Mouse (Mus musculus) heart, adult 2 months (tissue): ENCODE data around the gene Tmem208. TPM values are rescaled to one million over a fixed set of nuclear protein-coding genes. Genes with fewer than 3 reads are reported as not detected.

Experiments used
- DNase-seq, 2 experiments: peaks; one replicate each; pipeline ENCODE4 v3.0.0; 2021
- H3K27ac ChIP-seq: fragments of 200-600 bp; 2 replicates; pipeline ENCODE4 v1.8.1; 2022
- H3K27me3 ChIP-seq: fragments of 200-500 bp; 2 replicates; pipeline ENCODE4 v1.6.1; 2012; ENCODE audit warnings: mild to moderate bottlenecking, low read length, inconsistent platforms, mixed read lengths; ENCODE audit not compliant: control insufficient read depth, insufficient read depth
- H3K36me3 ChIP-seq: fragments of 200-500 bp; 2 replicates; pipeline ENCODE4 v1.6.1; 2012; ENCODE audit warnings: low read length, inconsistent platforms; ENCODE audit not compliant: control insufficient read depth, insufficient read depth
- H3K4me1 ChIP-seq: fragments of 200-500 bp; 2 replicates; pipeline ENCODE4 v1.6.1; 2011; ENCODE audit warnings: low read length; ENCODE audit not compliant: control insufficient read depth, insufficient read depth
- H3K4me3 ChIP-seq: fragments of 200-600 bp; 2 replicates; pipeline ENCODE4 v1.8.1; 2022
- H3K79me2 ChIP-seq: fragments of 200-500 bp; replicated peaks from 2 replicates; pipeline ENCODE4 v1.6.1; 2012; ENCODE audit warnings: mild to moderate bottlenecking, inconsistent platforms, low read length, moderate library complexity, mixed read lengths; ENCODE audit not compliant: control insufficient read depth, insufficient read depth
- H3K9ac ChIP-seq: fragments of 200-500 bp; 2 replicates; pipeline ENCODE4 v1.6.1; 2012; ENCODE audit warnings: low read depth, mild to moderate bottlenecking, control low read depth, inconsistent platforms, low read length, mixed read lengths
- CTCF ChIP-seq: fragments of 200-600 bp; IDR thresholded peaks from 2 replicates; pipeline ENCODE4 v1.8.1; 2022; ENCODE audit warnings: antibody characterized with exemption, mild to moderate bottlenecking, moderate library complexity
- EP300 ChIP-seq: fragments of 200-500 bp; IDR thresholded peaks from 2 replicates; pipeline ENCODE4 v1.6.1; 2011; ENCODE audit warnings: low read depth, low read length, control low read depth; ENCODE audit not compliant: insufficient read depth
- POLR2A ChIP-seq: fragments of 200-500 bp; IDR thresholded peaks from 2 replicates; pipeline ENCODE4 v1.6.1; 2011; ENCODE audit warnings: mild to moderate bottlenecking, low read depth, low read length, control low read depth; ENCODE audit not compliant: insufficient read depth
- WGBS: fragments of 180-500 bp; shearing (Covaris S2); methylation state at CpG from one replicate; pipeline ENCODE4 v1.1.7; 2018; 5-methylcytosine and 5-hydroxymethylcytosine counted together
- intact Hi-C: fragments of 180-260 bp; cut with DNase I; formaldehyde crosslinking; loops from one replicate; pipeline ENCODE4 v1.15.1; 2025
- polyA plus RNA-seq: library from polyadenylated mRNA; depleted of rRNA; stranded (reverse); fragments of >200 nt; gene quantifications from 2 replicates; pipeline ENCODE4 v1.2.3, GENCODE M21; 2012
- total RNA-seq, 2 experiments: library from RNA; stranded (reverse); gene quantifications; 2 replicates each; pipeline ENCODE4 v1.2.3; 2021

The Tmem208 gene
- total and polyA plus RNA-seq, 3 experiments, result 24.1 to 43.6 (median 26.6) TPM

DNA sequence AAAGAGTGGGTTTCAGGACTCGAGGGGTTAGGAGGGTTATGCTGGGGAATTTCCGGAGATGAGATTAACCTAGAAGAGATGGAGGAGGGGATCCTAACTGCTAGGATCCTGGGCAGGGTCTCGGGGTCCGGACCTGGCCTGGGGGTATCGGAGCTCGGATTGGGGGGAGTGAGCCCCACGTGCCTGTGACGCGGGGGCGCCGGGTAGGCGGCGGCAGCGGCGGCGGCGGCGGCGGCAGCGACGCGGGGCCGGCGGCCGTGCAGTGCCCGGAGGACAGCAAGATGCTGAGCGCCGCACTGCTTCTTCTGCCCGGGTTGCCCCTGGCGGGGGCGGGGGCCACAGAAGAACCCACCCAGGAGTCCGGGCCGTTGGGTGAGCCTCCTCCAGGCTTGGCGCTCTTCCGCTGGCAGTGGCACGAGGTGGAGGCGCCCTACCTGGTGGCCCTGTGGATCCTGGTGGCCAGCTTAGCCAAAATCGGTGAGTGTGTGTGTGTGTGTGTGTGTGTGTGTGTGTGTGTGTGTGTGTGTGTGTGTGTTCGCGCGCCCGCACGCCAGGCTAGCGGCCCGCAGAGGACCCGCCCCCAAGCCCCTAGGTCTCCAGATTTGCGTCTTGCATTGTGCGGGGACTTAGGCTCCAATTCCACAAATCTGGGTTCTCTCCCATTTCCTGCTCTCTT is 23.1 kb downstream of the Tmem208 start:
- no peaks in the 10 kb centered on the region; the same call in none of the 2 replicates for H3K36me3 ChIP-seq
- no peak overlapping the region for H3K27ac ChIP-seq
- TF ChIP-seq POLR2A, result no peak
- TF ChIP-seq EP300, result no peak
- TF ChIP-seq CTCF, result no peak
- DNase-seq, result peak; percentile 42 to 50
- peaks cover 4% of the 10 kb centered on the region for H3K4me1 ChIP-seq
- intact Hi-C loops, result no loop called here
- peak overlapping the region; percentile 75 for H3K9ac ChIP-seq
- peaks cover 1% of the 10 kb centered on the region; the same call in 1 of the 2 replicates for H3K27me3 ChIP-seq
- peak overlapping the region; percentile 98 for H3K4me3 ChIP-seq
- no peaks in the 10 kb centered on the region for H3K79me2 ChIP-seq
- WGBS, result 3% methylated on average over 30 of the region's 48 CpGs

DNA sequence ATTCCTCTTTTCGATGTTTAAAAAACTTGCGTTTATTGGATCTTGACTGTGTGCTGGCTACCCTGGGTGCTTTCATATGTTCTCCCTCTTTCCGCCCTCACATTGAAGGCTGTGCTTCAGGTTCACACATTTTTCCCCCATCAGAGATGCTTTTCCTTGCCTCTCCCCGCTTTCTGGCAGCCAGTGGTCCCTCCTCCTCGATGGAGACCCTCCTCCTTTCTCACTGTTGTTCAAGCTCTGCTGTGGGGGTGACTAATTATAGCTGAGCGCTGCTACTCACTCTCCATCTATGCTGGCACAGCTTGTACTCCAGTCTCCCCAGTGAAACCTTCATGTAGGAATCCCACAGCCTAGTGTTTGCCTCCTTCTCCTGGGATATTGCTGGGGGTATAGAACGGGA is 24.0 kb downstream of the Tmem208 start:
- no peaks in the 10 kb centered on the region; the same call in none of the 2 replicates for H3K36me3 ChIP-seq
- no peak overlapping the region for H3K27ac ChIP-seq
- TF ChIP-seq POLR2A, result no peak
- TF ChIP-seq EP300, result no peak
- TF ChIP-seq CTCF, result no peak
- WGBS, result 59% methylated on average over 7 of the region's 7 CpGs
- no peak overlapping the region for H3K4me3 ChIP-seq
- intact Hi-C loops, result no loop called here
- peaks cover 11% of the 10 kb centered on the region for H3K4me1 ChIP-seq
- H3K79me2 ChIP-seq, result no peaks in the 10 kb centered on the region
- H3K9ac ChIP-seq, result no peak overlapping the region
- peaks cover 1% of the 10 kb centered on the region; the same call in 1 of the 2 replicates for H3K27me3 ChIP-seq
- DNase-seq, result no peak

DNA sequence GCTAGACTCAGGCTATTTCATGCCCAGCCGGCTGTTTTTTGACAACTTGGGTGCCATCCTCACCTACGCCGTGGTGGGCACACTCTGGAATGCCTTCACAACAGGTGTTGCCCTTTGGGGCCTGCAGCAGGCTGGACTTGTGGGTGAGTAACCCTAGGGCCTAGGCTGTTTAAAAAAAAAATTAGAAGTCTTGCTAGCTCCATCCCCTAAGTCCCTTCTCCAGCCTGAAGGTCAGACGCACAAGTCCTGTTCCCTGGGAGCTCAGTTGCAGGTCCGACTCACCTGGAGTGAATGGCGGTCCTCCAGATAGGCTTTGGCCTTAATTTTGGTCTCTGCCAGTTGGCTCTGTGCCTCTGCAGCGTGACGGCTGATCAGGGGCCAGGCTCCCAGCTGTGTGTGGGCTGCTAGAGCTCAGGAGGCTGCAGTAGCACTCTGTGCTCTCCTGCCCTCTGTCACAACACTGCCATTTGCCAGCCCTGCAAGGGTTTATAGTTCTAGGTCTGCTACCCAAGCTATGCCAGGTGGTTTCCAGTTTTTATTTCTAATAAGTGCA is 27.5 kb downstream of the Tmem208 start:
- no peak overlapping the region for H3K27ac ChIP-seq
- H3K4me3 ChIP-seq, result no peak overlapping the region
- H3K27me3 ChIP-seq, result peaks cover 1% of the 10 kb centered on the region; the same call in 1 of the 2 replicates
- H3K4me1 ChIP-seq, result peaks cover 8% of the 10 kb centered on the region
- no peaks in the 10 kb centered on the region; the same call in 1 of the 2 replicates for H3K36me3 ChIP-seq
- intact Hi-C loops, result no loop called here
- H3K9ac ChIP-seq, result no peak overlapping the region
- DNase-seq, result no peak
- 69% methylated on average over 8 of the region's 8 CpGs for WGBS
- no peak for TF ChIP-seq CTCF
- TF ChIP-seq POLR2A, result no peak
- TF ChIP-seq EP300, result no peak
- no peaks in the 10 kb centered on the region for H3K79me2 ChIP-seq

DNA sequence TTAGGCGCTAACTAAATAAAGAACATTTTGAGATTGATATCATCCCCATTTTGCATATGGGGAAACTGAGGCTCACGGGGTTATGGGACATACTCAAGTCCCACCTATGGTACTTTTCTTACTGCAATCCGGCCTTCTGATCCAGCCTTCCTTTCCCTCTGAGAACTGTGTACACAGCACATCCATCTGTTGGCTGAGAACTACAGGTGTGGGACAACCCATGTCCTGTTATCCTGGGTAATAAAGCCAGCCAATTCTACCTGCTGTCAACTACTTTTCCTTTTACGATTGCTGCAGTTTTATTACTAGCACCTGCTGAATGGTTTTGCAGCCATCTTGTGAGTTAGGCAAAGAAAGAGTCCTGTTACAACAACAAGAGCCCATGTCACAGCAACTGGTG is 28.4 kb downstream of the Tmem208 start:
- H3K4me1 ChIP-seq, result peaks cover 8% of the 10 kb centered on the region
- H3K36me3 ChIP-seq, result no peaks in the 10 kb centered on the region; the same call in 1 of the 2 replicates
- 93% methylated on average over 4 of the region's 4 CpGs for WGBS
- H3K27me3 ChIP-seq, result no peaks in the 10 kb centered on the region
- no peak for DNase-seq
- H3K79me2 ChIP-seq, result no peaks in the 10 kb centered on the region
- no peak overlapping the region for H3K4me3 ChIP-seq
- no peak for TF ChIP-seq EP300
- no peak for TF ChIP-seq POLR2A
- no peak for TF ChIP-seq CTCF
- no peak overlapping the region for H3K9ac ChIP-seq
- peak overlapping the region; percentile 12 for H3K27ac ChIP-seq
- intact Hi-C loops, result no loop called here

DNA sequence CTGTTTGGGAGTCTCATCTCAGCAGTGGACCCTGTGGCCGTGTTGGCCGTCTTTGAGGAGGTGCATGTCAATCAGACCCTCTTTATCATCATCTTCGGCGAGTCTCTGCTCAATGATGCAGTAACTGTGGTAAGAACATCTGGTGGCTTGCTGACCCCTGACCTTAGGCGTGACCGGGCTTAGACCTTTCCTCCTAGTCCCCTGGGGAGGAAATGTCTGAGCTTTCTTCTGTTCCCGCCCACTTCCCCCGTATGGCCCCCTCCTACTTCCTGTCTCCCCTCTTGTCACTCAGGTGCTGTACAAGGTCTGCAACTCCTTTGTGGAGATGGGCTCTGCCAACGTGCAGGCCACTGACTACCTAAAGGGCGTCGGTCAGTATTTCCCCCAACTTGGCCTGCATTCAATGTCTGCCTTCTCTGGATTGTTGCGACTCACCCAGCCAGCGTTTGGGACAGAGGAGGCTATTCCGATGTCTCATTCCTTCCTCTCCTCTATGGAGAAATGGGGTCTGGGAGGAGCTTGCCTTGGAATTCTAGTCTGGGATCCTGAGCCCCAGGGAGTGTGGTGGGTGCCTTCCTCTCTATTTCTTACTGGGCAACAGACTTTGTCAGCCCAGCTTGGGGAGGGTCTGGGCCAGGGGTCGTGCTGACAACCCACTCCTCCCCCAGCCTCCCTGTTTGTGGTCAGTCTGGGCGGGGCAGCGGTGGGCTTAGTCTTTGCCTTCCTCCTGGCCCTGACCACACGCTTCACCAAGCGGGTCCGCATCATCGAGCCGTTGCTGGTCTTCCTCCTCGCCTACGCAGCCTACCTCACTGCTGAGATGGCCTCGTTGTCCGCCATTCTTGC is 29.2 kb downstream of the Tmem208 start:
- TF ChIP-seq CTCF (no peak), EP300 (peak; percentile 82), POLR2A (peak; percentile 33; the same call in 1 of the 2 replicates)
- Histone ChIP-seq H3K4me1 (peaks cover 8% of the 10 kb centered on the region), H3K27ac (peak overlapping the region; percentile 61), H3K27me3 (no peaks in the 10 kb centered on the region), H3K9ac (no peak overlapping the region), H3K4me3 (no peak overlapping the region), H3K36me3 (no peaks in the 10 kb centered on the region; the same call in 1 of the 2 replicates), H3K79me2 (no peaks in the 10 kb centered on the region)
- DNase-seq, result peak; percentile 65 to 66
- WGBS, result 64% methylated on average over 26 of the region's 26 CpGs
- intact Hi-C loops, result loop anchor here (5.0 kb wide), 1 partner anchor 122 kb away; no protein-coding TSS in a partner anchor
